8 mouse cellular contexts compared by ENCODE assay signal in the genomic region with DNA sequence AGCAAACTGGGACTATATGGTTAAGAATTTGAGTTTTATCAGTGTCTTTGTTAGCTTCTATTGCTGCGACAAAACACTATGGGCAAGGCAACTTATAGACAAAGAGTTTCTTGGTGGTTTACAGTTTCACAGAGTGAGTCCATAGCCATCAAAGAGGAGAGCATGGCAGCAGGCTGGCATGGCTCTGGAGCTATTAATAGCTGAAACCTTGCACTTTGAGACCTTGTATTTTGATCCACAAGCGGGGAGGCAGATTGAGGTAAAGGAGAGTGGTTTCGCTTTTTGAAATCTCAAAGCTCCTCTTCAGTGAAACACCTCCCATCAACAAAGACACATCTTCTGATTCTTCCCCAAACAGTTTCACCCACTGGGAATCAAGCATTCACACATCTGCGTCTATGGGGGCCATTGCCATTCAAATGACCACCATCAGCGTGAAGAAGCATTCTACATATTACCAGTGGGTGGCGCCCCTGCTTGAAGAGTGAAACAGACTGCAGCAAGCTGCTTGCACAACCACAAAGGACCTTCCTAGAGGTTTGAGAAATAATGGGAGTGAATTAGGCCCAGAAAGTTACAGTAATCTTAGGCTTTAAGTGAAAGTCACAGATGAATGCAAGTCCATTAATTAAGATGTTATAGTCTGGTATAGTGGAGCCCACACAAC. TPM values are rescaled to one million over a fixed set of nuclear protein-coding genes. Genes with fewer than 3 reads are reported as not detected.
A peak's percentile ranks its signal among the peaks of the same experiment; 100 is the strongest.
DNase-seq lines count a peak whose midpoint lies in the region; ATAC-seq and TF ChIP-seq lines count a peak whose summit lies in the region.
"Had no signal": no experiment of that assay in that cellular context is flagged by ENCODE, and none has a peak within 500 bp of the region (broad histone marks: within the 10 kb centered on the region; RNA-seq: fewer than 3 reads in every experiment).

No protein-coding gene starts in this region.

- H3K9ac ChIP-seq in liver, embryonic 13.5 days, result no peak overlapping the region
- H3K9ac ChIP-seq: midbrain, embryonic 12.5 days had no signal

- no peak for ATAC-seq in liver, embryonic 13.5 days (ENCODE audit: low read depth)

- no peaks in the 10 kb centered on the region for H3K36me3 ChIP-seq in liver, embryonic 13.5 days
- H3K36me3 ChIP-seq: midbrain, embryonic 12.5 days had no signal

- DNase-seq in left cerebral cortex, adult 2 months (ENCODE audit: extremely low spot score in 1 of 2, low spot score in 2 of 2), result no peak
- DNase-seq in left cerebral cortex, postnatal 36 days (ENCODE audit: low spot score in 2 of 2), result no peak
- peak; percentile 78 for DNase-seq in ES-CJ7 (ENCODE audit: low read depth, low spot score)
- DNase-seq in adrenal gland, postnatal 14 days, result peak; percentile 81
- DNase-seq in gastrocnemius, postnatal 14 days, result peak; percentile 53
- peak; percentile 28 for DNase-seq in liver, embryonic 13.5 days
- peak; percentile 10 to 36 for DNase-seq in spleen, postnatal 36 days (ENCODE audit: low spot score in 2 of 2)

- WGBS in liver, embryonic 13.5 days (ENCODE audit: insufficient replicate concordance), result 48% methylated on average over 6 of the region's 6 CpGs

- no peak overlapping the region for H3K4me3 ChIP-seq in left cerebral cortex, adult 2 months
- H3K4me3 ChIP-seq in liver, embryonic 13.5 days (replicated peaks), result no peak overlapping the region
- H3K4me3 ChIP-seq: midbrain, embryonic 12.5 days had no signal

- H3K27me3 ChIP-seq in liver, embryonic 13.5 days, result no peaks in the 10 kb centered on the region
- H3K27me3 ChIP-seq: midbrain, embryonic 12.5 days had no signal

- no peaks in the 10 kb centered on the region for H3K9me3 ChIP-seq in liver, embryonic 13.5 days (replicated peaks)
- H3K9me3 ChIP-seq: midbrain, embryonic 12.5 days had no signal

- H3K27ac ChIP-seq in left cerebral cortex, adult 2 months, result no peak overlapping the region
- H3K27ac ChIP-seq in liver, embryonic 13.5 days, result no peak overlapping the region
- H3K27ac ChIP-seq: midbrain, embryonic 12.5 days had no signal

- intact Hi-C loops in left cerebral cortex, adult 2 months (cut with DNase I), result loop anchor here (5.0 kb wide), 1 partner anchor 303 kb away; no protein-coding TSS in a partner anchor
- intact Hi-C loops in left cerebral cortex, postnatal 36 days (cut with DNase I), result loop anchor here (2.0 kb wide), 1 partner anchor 381 kb away; no protein-coding TSS in a partner anchor
- intact Hi-C loops in gastrocnemius, postnatal 14 days (cut with DNase I; ENCODE audit: low total_unique reads), result loop anchor here (10.0 kb wide), 2 partner anchors 301 to 381 kb away; no protein-coding TSS in a partner anchor

- peak; percentile 64 for TF ChIP-seq CTCF in left cerebral cortex, adult 2 months (IDR thresholded peaks at IDR 0.05)

- no peak overlapping the region for H3K4me2 ChIP-seq in liver, embryonic 13.5 days
- H3K4me2 ChIP-seq: midbrain, embryonic 12.5 days had no signal

- no peaks in the 10 kb centered on the region for H3K4me1 ChIP-seq in liver, embryonic 13.5 days (replicated peaks)
- H3K4me1 ChIP-seq: midbrain, embryonic 12.5 days had no signal

RNA-seq across cellular contexts. Expression of a gene that starts 11.4 kb away (rescaled TPM):
- total RNA-seq in left cerebral cortex, adult 2 months (2021), result 10 to 100 TPM; 32.1 to 36.4 TPM
- 10 to 100 TPM; 31.1 to 33.8 TPM for total RNA-seq in left cerebral cortex, postnatal 36 days (2021)
- 13.4 and 16.7 TPM in 2 replicates for total RNA-seq in adrenal gland, postnatal 14 days (2021)
- total RNA-seq in gastrocnemius, postnatal 14 days (2021), result 1 to 10 TPM; 8.0 to 8.1 TPM
- 6.6 and 8.6 TPM in 2 replicates for polyA plus RNA-seq in liver, embryonic 13.5 days (2015; fragmentation: Nextera tagmentation; extraction: Ambion mirVana)

RNA-seq across cellular contexts. Expression of a gene that starts 18.4 kb away (rescaled TPM):
- total RNA-seq in left cerebral cortex, adult 2 months (2021), result 10 to 100 TPM; 38.3 to 41.1 TPM
- total RNA-seq in left cerebral cortex, postnatal 36 days (2021), result 10 to 100 TPM; 33.2 to 40.4 TPM
- 16.4 and 16.6 TPM in 2 replicates for total RNA-seq in adrenal gland, postnatal 14 days (2021)
- 10 to 100 TPM in 1 of 2 experiments, 1 to 10 TPM in 1; 8.8 to 11.0 TPM for total RNA-seq in gastrocnemius, postnatal 14 days (2021)
- 1.1 and 1.5 TPM in 2 replicates for polyA plus RNA-seq in liver, embryonic 13.5 days (2015; fragmentation: Nextera tagmentation; extraction: Ambion mirVana)

Comparison
In these comparisons a context has a peak if more than half of its experiments do, and no peak if none do; other contexts are left out.
1. DNase-seq: peak in ES-CJ7 (single experiment), adrenal gland, postnatal 14 days (single experiment), gastrocnemius, postnatal 14 days (single experiment), liver, embryonic 13.5 days (single experiment) and spleen, postnatal 36 days (2 of 2); none in left cerebral cortex, adult 2 months (0 of 2) and left cerebral cortex, postnatal 36 days (0 of 2).